Mouse (Mus musculus): ENCODE data around the gene Pgm5.

Pgm5 gene

DNA sequence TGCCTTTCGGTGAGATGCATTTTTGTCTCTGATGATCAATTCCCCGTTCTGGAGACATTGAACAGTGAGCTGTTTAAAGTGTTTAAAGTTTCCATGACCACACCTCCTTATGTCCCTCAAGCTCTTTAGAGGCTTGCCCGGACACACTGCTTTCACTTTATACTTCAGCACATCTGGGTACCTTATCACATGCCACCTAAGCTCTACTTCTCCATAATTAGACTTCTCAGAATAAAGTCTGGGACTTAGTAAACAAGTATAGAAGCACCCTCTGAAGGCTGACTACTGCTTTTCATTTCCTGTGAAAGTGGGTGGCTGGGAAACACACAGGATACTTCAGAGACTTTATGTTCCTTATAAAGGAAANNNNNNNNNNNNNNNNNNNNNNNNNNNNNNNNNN, 204.7 kb downstream of the Pgm5 start:
- no peak for DNase-seq (ENCODE audit: low spot score)

DNA sequence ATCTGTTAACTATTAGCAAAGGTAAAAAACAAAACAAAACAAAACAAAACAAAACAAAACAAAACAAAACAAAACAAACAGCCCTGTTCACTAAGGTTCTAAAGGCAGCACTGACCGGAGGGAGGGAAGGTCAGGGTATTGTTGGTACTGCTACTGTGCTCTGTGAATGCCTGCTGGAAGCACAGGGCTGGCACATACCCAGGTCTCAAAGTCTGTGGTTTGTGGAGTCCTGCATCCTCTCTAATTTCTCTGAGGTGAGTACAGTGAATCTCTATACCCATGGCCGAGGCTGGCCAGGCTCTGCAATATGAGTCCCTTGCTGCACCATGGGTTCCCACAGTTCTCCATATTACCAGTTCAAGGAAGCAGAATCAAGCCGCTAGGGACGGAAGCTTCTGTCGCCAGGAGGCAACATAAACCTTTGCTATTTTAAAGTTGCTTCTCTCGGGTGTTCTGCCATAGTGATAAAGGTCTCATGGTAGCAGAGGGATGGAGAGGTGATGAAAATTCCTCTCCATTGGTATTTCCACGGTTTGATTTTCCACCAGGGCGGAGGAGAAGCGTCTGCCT, 208.3 kb downstream of the Pgm5 start:
- no peak for DNase-seq (ENCODE audit: low spot score)

GRCm38 (mm10) chr19:24652342-24653019, 209.2 kb downstream of the Pgm5 start:
- no peak for DNase-seq (ENCODE audit: low spot score)

DNA sequence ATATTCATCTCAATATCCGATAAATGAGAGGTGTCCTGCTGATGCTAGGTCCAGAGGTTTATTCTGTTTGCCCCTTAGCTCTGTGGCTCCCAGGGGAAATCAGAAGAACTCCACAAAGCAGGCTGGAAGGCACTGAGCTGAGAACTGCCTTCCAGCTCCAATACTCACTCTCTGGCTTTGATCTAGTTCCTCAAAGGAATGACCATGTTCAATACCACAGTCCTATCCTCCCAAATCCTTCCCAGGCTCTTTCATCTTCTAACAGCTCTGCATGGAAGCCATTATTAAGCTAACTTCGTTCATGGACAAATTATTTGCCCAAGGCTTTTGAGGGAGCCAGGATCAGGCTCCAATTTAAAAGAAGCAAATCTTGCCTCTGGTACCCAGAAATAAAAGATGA, 210.1 kb downstream of the Pgm5 start:
- no peak for DNase-seq (ENCODE audit: low spot score)

DNA sequence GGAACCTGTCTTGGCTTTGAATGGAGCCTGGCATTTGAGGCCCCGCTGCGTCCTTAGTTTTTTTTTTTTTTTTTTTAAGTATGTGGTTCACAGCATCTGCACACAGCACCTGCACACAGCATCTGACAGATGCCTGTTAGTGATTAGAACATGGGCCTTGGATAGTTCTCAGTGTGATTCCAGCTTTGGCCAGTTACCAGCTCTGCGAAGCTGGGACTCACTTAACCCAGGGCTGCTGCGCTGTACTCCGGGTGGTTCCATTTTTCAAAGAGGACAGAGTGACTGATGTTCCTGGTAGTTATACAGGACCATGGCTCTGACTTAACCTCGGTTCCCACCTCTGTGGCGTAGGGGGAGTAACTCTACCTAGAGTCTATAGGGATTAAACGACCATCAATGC, 211.2 kb downstream of the Pgm5 start:
- no peak for DNase-seq (ENCODE audit: low spot score)

- no peak for DNase-seq (ENCODE audit: low spot score)
These were observed 213.6 kb downstream of the Pgm5 start for GRCm38 (mm10) chr19:24648016-24648415.

DNA sequence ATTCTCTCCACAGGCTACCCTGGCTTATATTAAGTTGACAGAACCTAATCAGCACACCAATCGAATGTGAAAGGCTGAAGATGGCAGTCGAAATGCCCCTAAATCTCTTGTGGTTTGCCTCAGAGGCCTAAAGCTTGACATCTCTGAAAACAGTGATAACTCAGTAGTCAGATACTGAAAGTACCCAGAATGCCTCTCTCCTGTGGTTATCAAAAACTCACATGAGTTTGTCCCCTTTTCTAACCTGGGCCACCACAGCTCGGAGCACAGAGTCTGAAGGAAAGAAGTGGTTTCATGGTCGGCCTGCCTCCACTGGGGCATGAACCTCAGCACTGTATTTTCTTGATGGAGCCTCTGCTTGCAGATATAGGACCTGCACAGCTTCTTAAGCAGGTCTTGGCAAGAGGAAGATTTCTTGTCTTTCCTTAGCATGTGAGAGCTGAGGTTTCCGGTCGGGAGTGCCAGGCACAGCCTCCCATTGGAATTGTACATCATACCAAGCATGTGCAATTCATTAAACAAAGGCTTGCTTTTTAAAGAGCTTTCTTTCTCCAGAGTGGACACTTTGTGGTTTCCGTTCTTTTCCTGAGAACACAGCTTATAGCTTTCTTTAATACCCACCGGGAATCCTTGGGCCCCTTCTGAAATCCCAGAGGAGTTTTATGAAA, 215.4 kb downstream of the Pgm5 start:
- no peak for DNase-seq (ENCODE audit: low spot score)

DNA sequence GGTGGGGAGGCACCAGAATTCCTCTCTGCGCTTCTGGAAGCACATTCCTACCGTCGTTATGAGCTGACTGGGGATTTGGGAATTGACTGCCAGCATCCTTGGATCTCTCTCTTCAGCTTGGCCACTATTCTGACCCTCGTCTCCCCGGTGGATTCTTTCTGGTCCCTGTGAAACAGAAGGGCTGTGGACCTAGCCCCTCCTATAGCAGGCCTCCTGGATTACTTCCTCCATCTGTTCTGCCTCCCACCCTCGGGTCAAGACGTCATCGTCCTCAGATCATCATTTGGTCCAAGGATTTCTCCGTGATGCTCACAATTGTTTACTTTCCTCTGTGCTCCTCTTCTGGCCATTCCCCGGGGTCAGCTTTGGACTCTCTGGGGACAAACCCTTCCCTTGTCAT, 216.7 kb downstream of the Pgm5 start:
- no peak for DNase-seq (ENCODE audit: low spot score)

- no peak for DNase-seq (ENCODE audit: low spot score)
These were observed 220.7 kb downstream of the Pgm5 start for GRCm38 (mm10) chr19:24640982-24641381.

GRCm38 (mm10) chr19:24637988-24638387, 223.7 kb downstream of the Pgm5 start:
- DNase-seq (ENCODE audit: low spot score), result no peak

- no peak for DNase-seq (ENCODE audit: low spot score)
These were observed 225.0 kb downstream of the Pgm5 start for GRCm38 (mm10) chr19:24636616-24637015.

- DNase-seq (ENCODE audit: low spot score), result peak; percentile 37
These were observed 227.1 kb downstream of the Pgm5 start for GRCm38 (mm10) chr19:24634602-24635001.

All from left cerebral cortex, adult 11 months (tissue).